Mouse (Mus musculus) layer of hippocampus, adult 11-12 months (tissue): Measurements from ENCODE around the gene Fam107b.
A peak's percentile ranks its signal among the peaks of the same experiment; 100 is the strongest.

Experiments used
- DNase-seq: peaks from one replicate; pipeline ENCODE4 v3.0.0; 2022; ENCODE audit warnings: low spot score

Fam107b gene

GRCm38 (mm10) chr2:3608868-3609854 is 38.9 kb downstream of the Fam107b start:
- DNase-seq, result no peak

GRCm38 (mm10) chr2:3618446-3618845 is 48.2 kb downstream of the Fam107b start:
- no peak for DNase-seq

- no peak for DNase-seq
These were observed 51.3 kb downstream of the Fam107b start for GRCm38 (mm10) chr2:3621568-3621967.

GRCm38 (mm10) chr2:3622158-3622557 is 51.9 kb downstream of the Fam107b start:
- DNase-seq, result no peak

- DNase-seq, result no peak
These were observed 53.1 kb downstream of the Fam107b start for GRCm38 (mm10) chr2:3623207-3623980.

GRCm38 (mm10) chr2:3623981-3624584 is 53.8 kb downstream of the Fam107b start:
- DNase-seq, result no peak

- no peak for DNase-seq
These were observed 58.8 kb downstream of the Fam107b start for GRCm38 (mm10) chr2:3629096-3629495.

GRCm38 (mm10) chr2:3629741-3630140 is 59.5 kb downstream of the Fam107b start:
- DNase-seq, result no peak

GRCm38 (mm10) chr2:3630769-3631477 is 60.6 kb downstream of the Fam107b start:
- no peak for DNase-seq

- no peak for DNase-seq
These were observed 62.8 kb downstream of the Fam107b start for GRCm38 (mm10) chr2:3633137-3633536.

GRCm38 (mm10) chr2:3636771-3637170 is 66.5 kb downstream of the Fam107b start:
- no peak for DNase-seq

- DNase-seq, result no peak
These were observed 70.9 kb downstream of the Fam107b start for GRCm38 (mm10) chr2:3641001-3641770.

GRCm38 (mm10) chr2:3642949-3643348 is 72.7 kb downstream of the Fam107b start:
- DNase-seq, result no peak

GRCm38 (mm10) chr2:3645741-3646140 is 75.5 kb downstream of the Fam107b start:
- no peak for DNase-seq

GRCm38 (mm10) chr2:3649171-3649570 is 78.9 kb downstream of the Fam107b start:
- DNase-seq, result no peak

GRCm38 (mm10) chr2:3654606-3655005 is 84.3 kb downstream of the Fam107b start:
- no peak for DNase-seq

GRCm38 (mm10) chr2:3656091-3656490 is 85.8 kb downstream of the Fam107b start:
- no peak for DNase-seq

- DNase-seq, result no peak
These were observed 86.5 kb downstream of the Fam107b start for GRCm38 (mm10) chr2:3656834-3657233.

GRCm38 (mm10) chr2:3657376-3657775 is 87.1 kb downstream of the Fam107b start:
- no peak for DNase-seq

GRCm38 (mm10) chr2:3657811-3658730 is 87.8 kb downstream of the Fam107b start:
- DNase-seq, result peak; percentile 47
